Mouse (Mus musculus): ENCODE measurements around the gene Cpz. TPM values are rescaled to one million over a fixed set of nuclear protein-coding genes. Genes with fewer than 3 reads are reported as not detected.

The Cpz gene
- polyA plus RNA-seq, 1 experiment from 2014 or later: 3.2 TPM

GRCm38 (mm10) chr5:35516781-35517180, 8.7 kb downstream of the Cpz start:
- H3K4me1 ChIP-seq: no peaks in the 10 kb centered on the region
- H3K4me2 ChIP-seq (replicated peaks): no peak overlapping the region
- no peak for ATAC-seq (ENCODE audit: low FRiP score, low read depth)
- H3K27ac ChIP-seq: no peak overlapping the region
- H3K27me3 ChIP-seq (replicated peaks): no peaks in the 10 kb centered on the region
- no peaks in the 10 kb centered on the region for H3K36me3 ChIP-seq
- H3K9ac ChIP-seq: no peak overlapping the region
- WGBS: 92% methylated on average over 11 of the region's 11 CpGs
- no peaks in the 10 kb centered on the region for H3K9me3 ChIP-seq
- H3K4me3 ChIP-seq: no peak overlapping the region

GRCm38 (mm10) chr5:35510589-35510988, 14.9 kb downstream of the Cpz start:
- no peak overlapping the region for H3K9ac ChIP-seq
- no peaks in the 10 kb centered on the region for H3K9me3 ChIP-seq
- H3K36me3 ChIP-seq: no peaks in the 10 kb centered on the region
- WGBS: 22% methylated on average over 5 of the region's 5 CpGs
- H3K4me2 ChIP-seq (replicated peaks): no peak overlapping the region
- no peaks in the 10 kb centered on the region for H3K4me1 ChIP-seq
- no peak overlapping the region for H3K27ac ChIP-seq
- no peak overlapping the region for H3K4me3 ChIP-seq
- no peak for ATAC-seq (ENCODE audit: low FRiP score, low read depth)
- peaks cover 3% of the 10 kb centered on the region for H3K27me3 ChIP-seq (replicated peaks)

- Histone ChIP-seq H3K4me3 (no peak overlapping the region), H3K9me3 (no peaks in the 10 kb centered on the region), H3K27me3 (replicated peaks) (peaks cover 3% of the 10 kb centered on the region), H3K36me3 (no peaks in the 10 kb centered on the region), H3K4me1 (no peaks in the 10 kb centered on the region), H3K4me2 (replicated peaks) (no peak overlapping the region), H3K9ac (no peak overlapping the region), H3K27ac (no peak overlapping the region)
- ATAC-seq (ENCODE audit: low FRiP score, low read depth): no peak
- WGBS: 80% methylated on average over 7 of the region's 7 CpGs
Measured at GRCm38 (mm10) chr5:35505016-35505415, 20.5 kb downstream of the Cpz start.

- Histone ChIP-seq H3K36me3 (no peaks in the 10 kb centered on the region), H3K4me3 (no peak overlapping the region), H3K9ac (no peak overlapping the region), H3K4me1 (0 out of 2 replicates have a peak, but pooled peaks cover 6% of the 10 kb centered on the region), H3K27me3 (replicated peaks) (no peaks in the 10 kb centered on the region), H3K27ac (no peak overlapping the region), H3K4me2 (replicated peaks) (no peak overlapping the region), H3K9me3 (no peaks in the 10 kb centered on the region)
- 32% methylated on average over 7 of the region's 7 CpGs for WGBS
- ATAC-seq (ENCODE audit: low FRiP score, low read depth): no peak
Measured at GRCm38 (mm10) chr5:35497344-35497743, 28.2 kb downstream of the Cpz start.

- no peak overlapping the region for H3K4me3 ChIP-seq
- H3K27ac ChIP-seq: no peak overlapping the region
- H3K4me1 ChIP-seq: 0 out of 2 replicates have a peak, but pooled peaks cover 6% of the 10 kb centered on the region
- WGBS: 18% methylated on average over 5 of the region's 5 CpGs
- H3K9ac ChIP-seq: no peak overlapping the region
- no peak overlapping the region for H3K4me2 ChIP-seq (replicated peaks)
- no peaks in the 10 kb centered on the region for H3K9me3 ChIP-seq
- no peaks in the 10 kb centered on the region for H3K36me3 ChIP-seq
- ATAC-seq (ENCODE audit: low FRiP score, low read depth): no peak
- H3K27me3 ChIP-seq (replicated peaks): no peaks in the 10 kb centered on the region
Measured at GRCm38 (mm10) chr5:35495989-35496388, 29.5 kb downstream of the Cpz start.

GRCm38 (mm10) chr5:35494773-35495390, 30.6 kb downstream of the Cpz start:
- no peak for ATAC-seq (ENCODE audit: low FRiP score, low read depth)
- Histone ChIP-seq H3K36me3 (no peaks in the 10 kb centered on the region), H3K27ac (no peak overlapping the region), H3K4me1 (0 out of 2 replicates have a peak, but pooled peaks cover 6% of the 10 kb centered on the region), H3K27me3 (replicated peaks) (no peaks in the 10 kb centered on the region), H3K4me3 (no peak overlapping the region), H3K4me2 (replicated peaks) (no peak overlapping the region), H3K9me3 (no peaks in the 10 kb centered on the region), H3K9ac (no peak overlapping the region)
- 43% methylated on average over 8 of the region's 8 CpGs for WGBS

- 57% methylated on average over 12 of the region's 12 CpGs for WGBS
- no peaks in the 10 kb centered on the region for H3K9me3 ChIP-seq
Measured at GRCm38 (mm10) chr5:35493770-35494169, 31.7 kb downstream of the Cpz start.

GRCm38 (mm10) chr5:35479521-35479920, 46.0 kb downstream of the Cpz start:
- Histone ChIP-seq H3K4me1 (no peaks in the 10 kb centered on the region), H3K4me3 (no peak overlapping the region), H3K9ac (no peak overlapping the region), H3K27ac (no peak overlapping the region), H3K36me3 (no peaks in the 10 kb centered on the region), H3K4me2 (replicated peaks) (no peak overlapping the region), H3K27me3 (replicated peaks) (0 out of 2 replicates have a peak, but pooled peaks cover 3% of the 10 kb centered on the region), H3K9me3 (no peaks in the 10 kb centered on the region)
- ATAC-seq (ENCODE audit: low FRiP score, low read depth): no peak
- WGBS: 37% methylated on average over 4 of the region's 4 CpGs

More at GRCm38 (mm10) chr5:35493770-35494169, 31.7 kb downstream of the Cpz start:
- Histone ChIP-seq H3K4me2 (replicated peaks) (no peak overlapping the region), H3K4me1 (peaks cover 14% of the 10 kb centered on the region; the same call in 1 of the 2 replicates), H3K27me3 (replicated peaks) (no peaks in the 10 kb centered on the region), H3K9ac (no peak overlapping the region), H3K4me3 (no peak overlapping the region), H3K36me3 (no peaks in the 10 kb centered on the region), H3K27ac (no peak overlapping the region)
- no peak for ATAC-seq (ENCODE audit: low FRiP score, low read depth)

GRCm38 (mm10) chr5:35475236-35475635, 50.3 kb downstream of the Cpz start:
- no peaks in the 10 kb centered on the region for H3K4me1 ChIP-seq
- H3K36me3 ChIP-seq: no peaks in the 10 kb centered on the region
- no peak overlapping the region for H3K9ac ChIP-seq
- no peak overlapping the region for H3K4me3 ChIP-seq
- H3K27me3 ChIP-seq (replicated peaks): peaks cover 9% of the 10 kb centered on the region
- 48% methylated on average over 6 of the region's 6 CpGs for WGBS
- no peak overlapping the region for H3K27ac ChIP-seq
- ATAC-seq (ENCODE audit: low FRiP score, low read depth): no peak
- H3K9me3 ChIP-seq: no peaks in the 10 kb centered on the region
- no peak overlapping the region for H3K4me2 ChIP-seq (replicated peaks)

GRCm38 (mm10) chr5:35470885-35471528, 54.5 kb downstream of the Cpz start:
- Histone ChIP-seq H3K36me3 (no peaks in the 10 kb centered on the region), H3K4me1 (peaks cover 5% of the 10 kb centered on the region; the same call in 1 of the 2 replicates), H3K27ac (no peak overlapping the region), H3K4me2 (replicated peaks) (no peak overlapping the region), H3K9me3 (no peaks in the 10 kb centered on the region), H3K27me3 (replicated peaks) (peaks cover 12% of the 10 kb centered on the region), H3K4me3 (no peak overlapping the region), H3K9ac (no peak overlapping the region)
- 36% methylated on average over 7 of the region's 7 CpGs for WGBS
- no peak for ATAC-seq (ENCODE audit: low FRiP score, low read depth)

GRCm38 (mm10) chr5:35465966-35466635, 59.4 kb downstream of the Cpz start:
- Histone ChIP-seq H3K4me2 (replicated peaks) (no peak overlapping the region), H3K9me3 (no peaks in the 10 kb centered on the region), H3K27me3 (replicated peaks) (peaks cover 26% of the 10 kb centered on the region), H3K36me3 (no peaks in the 10 kb centered on the region), H3K4me3 (no peak overlapping the region), H3K9ac (no peak overlapping the region), H3K27ac (no peak overlapping the region), H3K4me1 (peaks cover 5% of the 10 kb centered on the region; the same call in 1 of the 2 replicates)
- no peak for ATAC-seq (ENCODE audit: low FRiP score, low read depth)
- WGBS: 54% methylated on average over 21 of the region's 21 CpGs

- Histone ChIP-seq H3K9me3 (no peaks in the 10 kb centered on the region), H3K4me1 (peaks cover 9% of the 10 kb centered on the region), H3K4me3 (no peak overlapping the region), H3K36me3 (no peaks in the 10 kb centered on the region), H3K27me3 (replicated peaks) (peaks cover 21% of the 10 kb centered on the region; the same call in 1 of the 2 replicates), H3K4me2 (replicated peaks) (no peak overlapping the region), H3K9ac (no peak overlapping the region), H3K27ac (no peak overlapping the region)
- WGBS: 47% methylated on average over 8 of the region's 8 CpGs
- no peak for ATAC-seq (ENCODE audit: low FRiP score, low read depth)
Measured at GRCm38 (mm10) chr5:35462081-35462480, 63.4 kb downstream of the Cpz start.

Measured in neural tube, embryonic 12.5 days (tissue).